Mouse (Mus musculus) embryo, embryonic 10.5 days (tissue): ENCODE measurements around the gene Dennd2d.

Experiments used
- DNase-seq: peaks from one replicate; pipeline ENCODE4 v3.0.0-alpha.2; 2015; ENCODE audit warnings: low spot score

Gene Dennd2d

DNA sequence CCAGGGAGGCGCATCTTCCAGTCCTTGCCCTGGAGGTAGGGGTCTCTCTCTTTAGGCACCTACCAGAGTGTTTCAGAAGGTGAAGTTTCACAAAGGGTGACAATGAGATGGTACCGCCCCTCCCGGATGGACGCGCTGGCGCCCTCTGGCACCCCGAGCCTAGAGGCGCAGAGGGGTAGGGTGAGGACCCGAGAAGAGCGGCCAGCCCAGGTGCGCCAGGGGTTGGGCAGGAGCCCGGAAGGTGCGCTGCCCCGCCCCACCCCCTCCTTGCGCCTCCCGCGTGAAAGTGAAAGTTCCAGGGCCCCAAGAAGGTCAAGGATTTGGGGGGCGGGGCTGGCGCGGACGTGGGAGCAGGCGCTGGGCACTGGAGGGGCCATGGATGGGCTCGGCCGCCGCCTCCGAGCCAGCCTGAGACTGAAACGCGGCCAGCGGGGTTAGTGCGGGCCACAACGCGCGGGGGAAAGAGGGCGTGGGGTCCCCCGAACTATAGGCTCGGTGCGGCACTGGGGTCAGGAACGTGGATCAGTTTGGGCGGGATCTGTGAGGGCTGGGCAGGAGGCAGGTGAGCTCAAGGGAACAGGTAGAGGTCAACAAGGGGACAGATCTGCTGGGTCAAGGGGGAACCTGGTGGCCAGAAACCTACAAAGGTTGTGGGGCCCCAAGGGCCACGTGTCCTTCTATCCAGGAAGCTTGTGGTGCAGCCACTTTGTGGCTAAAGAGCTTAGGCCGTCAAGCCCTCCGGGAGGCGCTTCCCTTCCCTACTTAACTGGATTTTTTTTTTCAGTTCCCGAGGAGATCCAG lies at the start of gene Dennd2d:
TSS of gene Dennd2d (plus strand) at position 125 of the 801 bp plus-strand sequence.
- DNase-seq, result peak; percentile 22

DNA sequence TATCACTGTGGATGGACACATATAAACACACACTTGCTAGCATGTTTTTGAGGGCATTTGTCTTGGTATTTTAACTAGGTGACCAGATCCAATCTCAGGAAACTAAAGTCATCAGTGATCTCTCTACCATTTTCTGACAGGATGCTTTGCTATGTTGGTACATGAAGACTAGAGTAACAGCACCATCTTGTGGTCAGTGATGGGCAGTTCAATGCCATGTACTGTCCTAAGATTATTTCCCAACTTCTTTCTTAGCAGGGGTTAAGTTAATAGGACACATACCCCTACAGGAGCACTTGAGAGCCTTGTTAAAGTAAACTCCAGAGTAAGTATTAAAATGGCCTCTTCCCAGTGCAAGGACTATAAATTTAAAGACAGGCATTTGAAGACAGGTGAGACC lies 33.6 kb upstream of the Dennd2d start:
- peak; percentile 76 for DNase-seq

DNA sequence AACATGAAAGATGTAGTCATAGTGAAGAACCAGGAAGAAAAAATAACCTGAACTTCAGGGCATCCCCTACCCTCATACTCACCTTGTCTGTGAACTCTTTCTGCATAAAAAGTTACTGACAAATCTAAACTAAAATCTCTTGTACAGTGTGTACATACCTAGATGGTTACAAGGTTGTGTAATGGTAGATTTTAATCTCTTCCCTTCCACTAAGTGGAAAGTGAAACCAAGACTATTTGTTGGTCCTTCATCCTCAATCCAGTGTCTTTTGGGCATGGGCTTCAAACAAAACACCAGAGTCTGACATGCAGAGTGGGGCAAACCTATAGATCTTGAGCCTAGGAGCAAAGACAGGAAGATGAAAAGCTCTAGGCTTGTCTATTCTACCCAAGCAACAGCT lies 33.2 kb upstream of the Dennd2d start:
- no peak for DNase-seq

DNA sequence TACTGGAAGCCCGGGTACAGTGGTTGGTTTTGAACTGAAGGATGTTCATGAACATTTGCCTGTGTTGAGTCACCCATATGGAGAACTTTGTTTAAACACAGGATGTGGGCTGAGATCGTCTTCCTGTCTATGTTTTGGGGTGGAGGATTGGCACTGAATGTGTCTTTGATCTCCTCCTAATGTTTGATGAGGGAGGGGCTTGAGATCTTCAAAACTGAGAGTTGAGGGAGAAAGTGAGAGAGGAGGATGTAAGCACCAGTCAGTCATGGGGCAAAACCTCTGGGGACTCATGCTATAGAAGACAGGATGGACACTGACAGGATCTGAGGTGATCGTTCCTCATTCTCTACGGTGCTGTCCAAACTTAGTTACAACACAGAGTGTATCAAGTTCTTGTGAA lies 32.6 kb upstream of the Dennd2d start:
- DNase-seq, result no peak

DNA sequence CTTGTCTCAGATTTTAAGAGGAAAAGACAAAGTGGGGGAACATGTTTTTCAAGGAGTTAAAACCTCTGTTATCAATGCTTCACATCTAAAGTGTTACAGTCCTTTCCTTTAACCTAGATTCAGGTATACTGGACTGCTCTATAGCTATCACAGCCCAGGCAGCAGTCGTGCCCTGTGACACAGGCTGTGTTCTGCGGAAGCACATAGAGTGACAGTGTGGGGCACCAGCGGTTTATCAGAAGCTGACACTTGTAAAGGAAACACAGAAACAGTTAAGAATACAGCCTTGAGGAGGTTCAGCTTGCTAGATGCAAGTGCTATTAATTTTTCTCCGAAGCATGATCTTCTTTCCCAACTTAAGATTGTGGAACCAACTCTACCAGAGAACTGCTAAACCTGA lies 29.6 kb upstream of the Dennd2d start:
- DNase-seq, result no peak

DNA sequence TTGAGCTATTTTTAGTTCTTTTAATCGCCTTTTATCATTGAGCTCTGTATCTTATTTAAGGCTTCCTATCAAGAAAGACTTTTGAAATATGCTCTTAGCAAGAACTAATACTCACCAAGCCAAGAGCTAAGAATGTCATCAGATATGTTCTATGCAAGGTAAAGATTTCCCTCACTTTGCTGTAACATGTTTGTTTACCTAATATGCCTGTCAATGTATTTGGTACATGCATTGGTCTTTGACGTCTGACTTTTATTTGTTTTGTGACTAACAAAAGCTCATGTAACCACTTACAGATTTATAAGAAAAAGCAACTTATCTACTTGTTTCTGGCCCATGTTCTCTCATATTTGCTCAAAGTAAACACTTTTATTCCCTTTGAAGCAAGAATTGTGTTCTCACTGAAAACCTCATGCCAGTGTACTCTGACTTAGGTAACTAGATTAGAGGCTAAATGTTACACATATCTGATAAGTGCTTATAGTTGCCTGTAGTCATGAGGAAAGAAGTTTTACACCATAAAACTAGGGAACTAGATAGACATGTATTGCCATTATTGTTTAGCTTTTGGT lies 24.8 kb upstream of the Dennd2d start:
- no peak for DNase-seq

DNA sequence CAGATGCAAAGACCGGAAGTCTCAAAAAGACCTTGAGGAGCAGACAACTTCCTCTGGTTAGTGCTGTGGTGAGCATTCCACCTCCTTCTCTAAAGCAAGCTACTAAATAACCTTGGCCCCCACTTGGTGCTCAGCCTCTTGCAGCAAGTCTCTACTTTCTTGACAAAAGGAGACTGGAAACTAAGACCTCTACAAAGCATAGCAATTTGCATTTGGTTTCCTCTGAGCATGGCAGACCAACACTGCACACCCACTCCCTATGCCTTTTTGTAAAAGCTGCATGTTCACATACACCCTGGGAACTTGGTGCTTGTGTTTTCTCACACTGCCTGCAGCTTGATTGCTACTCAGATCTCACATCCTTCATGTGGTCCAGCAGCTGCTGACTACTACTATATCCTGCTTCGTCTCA lies 20.1 kb upstream of the Dennd2d start:
- DNase-seq, result no peak

DNA sequence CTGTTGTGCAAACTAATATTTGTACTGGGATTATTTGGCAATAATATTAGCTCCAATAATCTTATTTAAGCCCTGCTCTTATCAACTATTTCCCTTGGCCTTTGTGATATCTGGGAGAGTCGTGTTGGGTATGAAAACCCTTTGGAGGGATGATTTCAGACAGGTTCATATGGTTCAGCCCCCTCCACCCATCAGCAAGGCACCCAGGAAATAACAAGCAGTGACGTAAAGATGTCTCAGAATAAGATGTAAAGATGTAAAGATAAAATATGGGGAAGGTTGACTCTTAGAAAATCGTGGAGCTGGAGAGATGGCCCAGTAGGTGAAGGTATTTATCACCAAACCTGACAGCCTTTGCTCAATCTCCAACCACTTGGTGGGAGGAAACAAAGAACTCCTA lies 19.7 kb upstream of the Dennd2d start:
- no peak for DNase-seq

DNA sequence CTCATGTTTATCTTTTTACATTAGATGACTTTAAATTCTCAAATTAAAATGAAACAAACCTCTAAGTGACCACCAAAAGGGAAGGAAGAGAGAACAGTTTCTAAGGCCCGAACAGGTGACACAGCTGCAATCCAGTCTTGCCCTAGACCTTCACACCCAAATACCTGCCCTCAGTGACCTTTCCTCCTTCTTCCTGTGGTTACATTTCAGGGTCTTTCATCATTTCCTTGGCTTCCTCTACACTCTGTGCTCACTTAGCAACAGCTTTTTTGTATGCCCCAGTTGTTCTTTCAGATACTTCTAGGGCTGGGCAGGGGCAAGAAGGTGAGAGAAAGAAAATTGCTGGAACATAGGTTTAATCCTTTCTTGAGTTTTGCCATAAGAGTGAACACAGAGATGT lies 17.5 kb upstream of the Dennd2d start:
- no peak for DNase-seq

DNA sequence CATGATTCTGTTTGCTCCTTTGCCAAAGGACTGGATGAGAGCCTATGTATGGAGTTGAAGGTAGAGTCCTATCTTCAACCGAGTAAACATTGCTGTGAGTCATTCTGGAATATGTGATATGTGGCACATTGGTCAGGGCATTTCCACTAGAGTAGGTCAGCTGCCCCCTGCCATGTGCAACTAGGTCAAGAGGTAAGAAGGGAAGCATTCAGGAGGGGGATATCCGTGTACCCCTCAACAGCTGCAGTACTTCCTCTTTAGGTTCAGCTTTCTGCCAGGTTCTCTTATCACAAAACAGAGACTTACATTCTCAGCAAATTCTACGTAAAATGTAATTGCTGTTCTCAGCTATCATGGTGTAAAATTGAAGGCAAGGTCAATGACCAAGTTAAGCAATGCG lies 8.0 kb upstream of the Dennd2d start:
- DNase-seq, result no peak

DNA sequence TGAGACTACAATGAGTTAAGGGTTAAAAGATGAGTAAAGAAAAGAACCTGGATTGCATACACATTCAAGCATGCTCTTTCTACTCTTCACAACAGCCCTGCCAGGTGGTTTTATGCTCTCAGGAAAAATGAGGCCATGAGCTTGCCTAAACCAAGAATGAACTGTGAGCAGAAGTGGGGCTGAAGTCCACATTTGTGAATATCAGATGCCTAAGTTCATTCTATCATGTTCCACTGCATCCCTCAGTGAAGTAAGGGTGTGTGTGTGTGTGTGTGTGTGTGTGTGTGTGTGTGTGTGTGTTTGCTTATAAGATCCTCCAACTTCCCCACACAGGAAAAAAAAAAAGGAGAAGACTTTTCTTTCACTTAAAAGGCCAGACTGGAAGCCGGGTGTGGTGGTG lies 5.3 kb upstream of the Dennd2d start:
- DNase-seq, result no peak

DNA sequence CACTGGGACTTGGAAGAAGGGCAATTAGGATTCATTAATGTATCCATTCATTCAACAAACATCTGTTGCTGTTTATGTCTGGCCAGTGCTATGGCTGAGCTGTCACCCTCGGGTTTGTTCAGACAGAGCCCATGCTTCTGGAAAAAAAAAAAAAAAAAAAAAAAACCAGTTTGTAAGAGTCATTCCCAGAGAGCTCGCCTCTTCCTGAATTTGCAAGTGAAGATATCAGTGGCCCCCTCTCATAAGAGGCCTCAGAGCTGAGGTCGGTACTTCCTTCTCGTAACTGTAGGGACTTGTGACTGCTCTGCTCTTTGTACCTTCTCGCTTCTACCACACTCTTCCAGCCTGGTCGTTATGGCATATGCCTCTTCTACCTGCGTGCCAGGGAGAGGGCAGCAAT lies 1.1 kb downstream of the Dennd2d start:
- DNase-seq, result no peak

DNA sequence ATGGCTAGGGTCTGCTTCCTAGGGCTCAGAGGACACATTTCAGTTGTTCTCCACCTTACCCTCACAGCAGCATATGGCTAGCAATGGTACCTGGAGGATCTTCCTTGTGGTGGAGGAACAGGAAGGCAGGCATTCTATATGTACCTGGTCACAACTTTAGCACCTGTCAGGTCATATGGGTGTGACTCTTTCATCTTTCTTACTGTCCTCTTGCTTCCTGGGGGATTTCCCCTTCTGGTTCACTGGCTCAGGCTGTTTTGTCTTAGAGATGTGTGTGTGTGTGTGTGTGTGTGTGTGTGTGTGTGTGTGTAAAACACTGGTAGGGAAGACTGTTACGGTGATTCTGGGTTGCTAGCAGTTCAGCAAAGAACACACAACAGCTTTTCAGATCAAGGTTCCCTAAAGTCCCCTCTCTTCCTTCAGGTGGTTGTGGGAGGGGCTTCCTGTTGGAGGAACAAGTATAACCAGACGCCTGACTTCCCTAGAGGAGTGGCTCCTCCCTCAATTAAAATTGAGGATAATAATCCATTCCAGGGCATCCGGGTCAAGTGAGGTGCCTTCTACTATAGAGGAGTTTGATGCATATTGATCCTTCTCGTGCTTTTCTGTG lies 1.7 kb downstream of the Dennd2d start:
- no peak for DNase-seq

DNA sequence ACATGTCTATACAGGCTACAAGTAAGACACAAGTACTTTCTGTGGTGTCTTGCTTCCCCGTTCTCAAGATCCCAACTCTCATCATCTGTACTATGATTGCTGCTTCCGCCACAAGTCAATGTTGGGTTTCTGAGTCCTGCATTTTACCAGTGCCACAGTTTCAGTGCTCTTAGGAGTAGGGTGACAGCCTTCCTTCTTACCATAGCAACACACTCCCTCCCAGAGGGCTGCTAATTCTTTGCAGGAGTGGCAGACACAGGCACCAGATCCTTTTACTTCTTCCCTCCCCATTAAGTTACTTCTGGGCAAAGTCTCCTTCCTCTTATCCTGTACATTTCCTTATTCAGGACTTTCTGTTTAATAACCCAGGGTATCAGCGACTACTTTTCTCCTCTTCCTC lies 2.7 kb downstream of the Dennd2d start:
- no peak for DNase-seq

DNA sequence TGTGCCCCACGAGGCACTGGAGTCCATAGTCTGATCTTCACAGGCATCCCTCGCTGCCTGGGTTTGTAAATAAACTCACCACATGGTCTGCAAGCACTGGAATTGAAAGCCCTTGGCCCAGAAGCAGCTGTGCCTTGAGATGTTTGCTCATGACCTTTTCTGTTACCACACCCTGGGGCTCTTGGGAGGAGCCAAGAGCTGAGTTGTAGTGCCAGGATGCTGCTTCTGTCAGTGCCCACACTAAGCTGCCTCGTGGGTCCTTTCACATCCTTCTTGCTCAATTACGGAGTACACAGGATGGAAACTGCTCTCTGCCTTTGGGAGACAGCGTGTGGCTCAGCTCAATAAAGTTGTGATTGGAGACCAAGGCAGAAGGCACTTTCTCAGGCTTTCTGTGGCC lies 3.6 kb downstream of the Dennd2d start:
- DNase-seq, result no peak

DNA sequence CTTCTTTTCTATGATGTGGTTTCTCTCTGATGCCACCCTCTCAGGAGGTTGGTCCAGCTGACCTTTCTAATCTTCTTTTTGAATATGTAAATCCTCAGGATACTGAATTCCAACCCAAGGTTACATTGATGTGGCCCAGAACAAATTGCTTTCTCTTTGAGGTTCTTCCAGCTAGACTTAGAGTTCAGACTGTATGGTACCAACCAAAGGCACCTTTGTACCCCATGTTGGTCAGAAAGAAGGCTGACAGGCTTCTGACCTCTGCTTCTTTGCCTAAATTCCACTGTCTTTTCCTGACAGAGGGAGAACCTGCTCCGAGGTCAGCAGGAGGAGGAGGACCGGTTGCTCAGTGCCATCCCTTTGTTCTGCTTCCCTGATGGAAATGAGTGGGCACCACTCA lies 5.3 kb downstream of the Dennd2d start:
- no peak for DNase-seq

DNA sequence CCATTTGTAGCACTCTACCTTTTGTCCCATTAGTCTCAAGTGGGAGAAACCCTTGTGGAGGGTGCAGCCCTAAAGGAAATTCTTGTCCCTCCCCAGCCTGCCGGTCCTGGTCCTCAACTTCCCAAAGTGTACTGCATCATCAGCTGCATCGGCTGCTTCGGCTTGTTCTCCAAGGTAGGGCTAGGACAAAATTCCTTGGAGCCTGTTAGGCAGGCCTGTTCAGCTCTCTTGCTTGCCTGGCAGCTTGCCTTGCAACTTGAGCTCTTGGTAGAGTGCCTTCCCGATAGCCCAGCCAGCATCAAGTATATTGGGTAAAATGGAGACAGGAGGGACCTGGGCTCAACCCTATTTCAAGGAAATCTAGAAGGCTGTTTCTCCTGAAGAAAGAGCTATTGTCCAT lies 8.0 kb downstream of the Dennd2d start:
- DNase-seq, result no peak

DNA sequence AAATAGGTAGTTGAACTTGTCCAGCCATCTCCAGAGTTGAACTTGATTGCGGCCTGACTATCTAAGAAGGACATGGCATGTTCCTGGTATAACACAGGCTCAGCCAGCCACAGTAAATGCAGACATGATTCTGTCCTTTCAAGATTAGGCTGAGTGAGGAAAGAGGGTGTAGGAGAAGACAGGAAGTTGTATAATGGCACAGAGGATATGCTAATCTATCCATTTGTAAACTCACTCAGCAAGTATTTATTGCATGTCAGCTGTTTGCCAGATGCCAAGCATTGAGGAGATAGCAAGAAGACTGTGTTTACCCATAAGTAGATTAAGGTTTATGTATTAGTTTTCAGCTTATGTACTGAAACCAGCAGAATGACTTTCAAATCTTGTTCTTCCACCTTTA lies 10.5 kb downstream of the Dennd2d start:
- DNase-seq, result no peak

DNA sequence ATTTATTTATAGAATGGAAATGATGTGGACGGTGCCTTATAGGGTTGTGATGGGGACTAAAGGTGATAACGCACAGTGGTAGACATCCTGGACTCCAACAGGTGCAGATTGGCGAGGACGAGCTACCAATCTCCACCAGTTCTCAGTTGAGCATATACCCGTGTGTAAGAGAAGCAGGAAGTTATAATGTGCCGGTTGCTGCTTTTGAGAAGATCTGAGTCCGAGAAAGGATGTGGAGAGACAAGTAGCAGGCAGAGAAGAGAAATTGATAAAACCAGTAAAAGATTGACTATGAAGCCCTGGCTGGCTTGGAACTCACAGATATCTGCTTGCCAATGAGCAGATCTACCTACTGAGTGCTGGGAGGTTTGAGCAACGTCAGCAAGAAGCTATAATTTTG lies 11.0 kb downstream of the Dennd2d start:
- no peak for DNase-seq

DNA sequence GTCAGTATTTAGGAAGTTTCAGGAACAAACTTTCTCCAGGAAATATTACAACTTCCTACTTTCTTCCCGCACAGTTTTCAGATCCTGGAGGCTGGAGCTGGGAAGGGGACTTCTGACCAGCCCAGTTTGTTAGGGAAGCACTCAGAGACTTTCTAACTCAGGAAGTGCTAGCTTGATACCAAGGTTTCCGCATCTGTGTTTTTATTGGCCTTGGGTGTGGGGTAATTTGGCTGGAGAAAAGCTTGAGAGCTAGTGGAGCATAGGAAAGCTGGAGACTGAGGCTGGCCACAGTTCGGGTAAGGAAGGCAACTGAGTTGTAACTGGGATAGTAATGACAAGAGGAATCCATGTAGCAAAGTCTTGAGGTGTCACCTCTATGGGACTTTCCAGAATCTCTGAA lies 11.7 kb downstream of the Dennd2d start:
- no peak for DNase-seq

DNA sequence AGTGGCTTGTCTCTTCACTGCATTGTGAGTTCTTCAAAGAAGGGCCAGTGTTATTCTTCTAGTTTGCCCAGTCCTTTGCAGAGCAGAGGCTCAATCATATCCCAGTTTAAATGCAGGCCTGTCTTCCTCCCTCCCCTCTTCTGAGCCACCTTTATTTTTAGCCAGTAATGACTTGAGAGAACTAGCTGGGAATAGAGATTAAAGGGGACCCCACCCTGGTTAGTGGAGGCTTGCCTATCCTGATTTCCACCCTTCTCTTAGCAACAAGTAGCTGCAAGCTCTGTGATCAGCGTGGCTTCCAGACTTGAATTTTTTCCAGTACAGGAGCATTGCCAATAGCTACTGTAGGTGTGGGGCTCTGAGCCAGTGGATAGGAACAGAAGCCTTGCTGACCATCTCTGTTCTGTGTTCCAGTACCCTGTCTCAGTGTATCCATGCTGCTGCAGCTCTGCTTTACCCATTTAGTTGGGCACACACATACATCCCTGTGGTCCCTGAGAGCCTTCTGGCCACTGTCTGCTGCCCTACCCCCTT lies 12.3 kb downstream of the Dennd2d start:
- DNase-seq, result no peak

DNA sequence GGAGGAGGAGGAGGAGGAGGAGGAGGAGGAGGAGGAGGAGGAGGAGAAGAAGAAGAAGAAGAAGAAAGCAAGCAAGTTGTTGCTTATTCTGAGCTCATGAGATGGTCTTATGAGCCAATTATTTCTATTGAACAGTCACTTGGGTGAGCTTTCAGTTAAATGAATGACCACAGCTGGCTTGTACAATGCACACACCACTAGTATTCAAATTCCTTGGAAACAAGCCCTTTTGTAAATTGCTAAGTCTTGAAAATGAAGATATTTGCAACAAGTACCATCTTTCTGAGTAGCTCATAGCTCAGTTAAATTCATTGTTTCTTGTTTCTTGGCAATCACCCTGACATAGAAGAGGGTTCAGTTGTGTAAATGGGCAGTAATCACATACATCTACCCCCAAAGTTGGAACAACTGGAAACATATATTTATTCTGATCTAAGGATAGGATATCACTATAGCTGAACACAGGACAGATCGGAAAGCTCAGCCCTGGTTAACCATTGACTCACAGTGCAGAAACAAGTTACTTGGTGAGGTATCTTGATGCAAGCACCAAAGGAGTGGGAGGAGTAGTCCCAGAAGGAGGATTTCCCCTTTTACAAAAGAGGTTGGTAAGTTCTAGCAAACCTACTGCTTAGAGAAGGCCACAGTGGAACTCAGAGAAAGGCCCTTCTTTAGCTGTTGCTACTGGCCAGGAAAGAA lies 13.3 kb downstream of the Dennd2d start:
- DNase-seq, result no peak
